Mouse (Mus musculus) spleen, adult 2 months (tissue): ENCODE measurements at regions not wholly inside any gene's neighbourhood (a gene's known extent, or its start where the extent isn't known, plus 50 kb on each side); places are given as distances from the start of the nearest gene placed in this dataset.

Experiments used
- DNase-seq, 2 experiments: peaks; one replicate each; pipeline versions ENCODE4 v3.0.0 to v3.0.0-alpha.2; 2012 to 2021; ENCODE audit warnings: low spot score in 2 of 2, low read depth in 1 of 2
- H3K27ac ChIP-seq: fragments of 200-500 bp; 2 replicates; pipeline ENCODE4 v1.5.1; 2012; ENCODE audit warnings: low read length, inconsistent platforms; ENCODE audit not compliant: insufficient read depth
- H3K27me3 ChIP-seq: fragments of 200-500 bp; 2 replicates; pipeline ENCODE4 v1.6.1; 2012; ENCODE audit warnings: mild to moderate bottlenecking, moderate library complexity, low read length, inconsistent platforms; ENCODE audit not compliant: control insufficient read depth, insufficient read depth
- H3K36me3 ChIP-seq: fragments of 200-500 bp; 2 replicates; pipeline ENCODE4 v1.6.1; 2012; ENCODE audit warnings: mild to moderate bottlenecking, low read length, inconsistent platforms; ENCODE audit not compliant: control insufficient read depth, insufficient read depth
- H3K4me1 ChIP-seq: fragments of 200-500 bp; 2 replicates; pipeline ENCODE4 v1.6.1; 2011; ENCODE audit warnings: inconsistent platforms; ENCODE audit not compliant: control insufficient read depth, insufficient read depth, insufficient read length
- H3K4me3 ChIP-seq: fragments of 200-500 bp; 2 replicates; pipeline ENCODE4 v1.5.1; 2011; ENCODE audit warnings: mild to moderate bottlenecking, inconsistent platforms; ENCODE audit not compliant: insufficient read depth, insufficient read length; ENCODE audit errors: extremely low read depth
- CTCF ChIP-seq: fragments of 200-500 bp; IDR thresholded peaks from 2 replicates; pipeline ENCODE4 v1.5.1; 2011; ENCODE audit warnings: mild to moderate bottlenecking, inconsistent platforms; ENCODE audit not compliant: insufficient read depth, insufficient read length, insufficient replicate concordance; ENCODE audit errors: extremely low read depth
- POLR2A ChIP-seq: fragments of 200-500 bp; IDR thresholded peaks from 2 replicates; pipeline ENCODE4 v1.6.1; 2011; ENCODE audit warnings: low read depth, low read length, inconsistent platforms
- WGBS: fragments of 180-500 bp; shearing (Covaris S2); methylation state at CpG from one replicate; pipeline ENCODE4 v1.1.7; 2018; 5-methylcytosine and 5-hydroxymethylcytosine counted together

DNA sequence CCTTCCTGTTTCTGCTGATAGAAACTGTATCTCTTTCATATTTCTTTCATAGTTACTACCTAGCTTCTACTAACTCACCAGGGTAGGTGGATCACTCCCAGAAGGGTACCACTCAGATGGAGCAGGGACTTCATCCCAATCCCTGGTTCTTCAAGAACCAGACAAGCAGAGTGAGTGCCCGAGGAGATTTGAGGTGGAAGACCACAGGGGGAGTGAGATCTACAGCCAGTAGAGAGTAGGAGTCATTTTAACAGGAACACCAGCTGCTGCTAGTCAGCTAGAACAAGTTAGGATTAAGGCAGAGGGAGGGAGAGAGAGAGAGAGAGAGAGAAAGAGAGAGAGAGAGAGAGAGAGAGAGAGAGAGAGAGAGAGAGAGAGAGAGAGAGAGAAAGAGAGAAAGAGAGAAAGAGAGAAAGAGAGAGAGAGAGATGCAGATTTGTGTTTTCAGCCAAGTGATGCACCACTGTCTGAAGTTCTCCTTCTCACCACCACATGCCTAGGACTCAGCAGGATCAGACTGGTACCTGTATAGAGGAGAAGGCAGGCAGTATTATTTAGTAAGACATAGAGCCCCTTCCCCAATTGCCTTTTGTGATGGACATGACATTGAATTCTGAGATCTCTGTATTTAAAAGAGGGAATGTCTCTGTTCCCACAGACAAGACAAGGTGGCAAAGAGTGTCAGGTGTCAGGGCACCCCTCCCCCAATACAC lies 51.4 kb upstream of the Zfp648 start:
- no peaks in the 10 kb centered on the region for H3K4me1 ChIP-seq
- H3K27me3 ChIP-seq = no peaks in the 10 kb centered on the region
- H3K4me3 ChIP-seq = no peak overlapping the region
- DNase-seq = no peak
- 61% methylated on average over 1 of the region's 1 CpGs for WGBS
- no peaks in the 10 kb centered on the region for H3K36me3 ChIP-seq
- H3K27ac ChIP-seq = no peak overlapping the region
- TF ChIP-seq POLR2A (no peak), CTCF (no peak)

- peak overlapping the region; percentile 48; the same call in 1 of the 2 replicates for H3K27ac ChIP-seq
- WGBS = 68% methylated on average over 8 of the region's 8 CpGs
- no peak for DNase-seq
- no peaks in the 10 kb centered on the region for H3K4me1 ChIP-seq
- H3K27me3 ChIP-seq = no peaks in the 10 kb centered on the region
- no peak overlapping the region for H3K4me3 ChIP-seq
- H3K36me3 ChIP-seq = no peaks in the 10 kb centered on the region
- TF ChIP-seq CTCF = no peak
- TF ChIP-seq POLR2A = no peak
These were observed 50.7 kb upstream of the Zfp648 start for GRCm38 (mm10) chr1:154150167-154150851.
